Mouse (Mus musculus): Measurements from ENCODE around the gene Ilvbl. TPM values are rescaled to one million over a fixed set of nuclear protein-coding genes. Genes with fewer than 3 reads are reported as not detected.
"Not testable (repeated sequence)": the region's sequence is repeated elsewhere in the genome, so short reads cannot be mapped to it uniquely, and the experiment has no call there.

Gene Ilvbl
- total RNA-seq (2021), result 10 to 100 TPM; 19.2 to 21.9 TPM

DNA sequence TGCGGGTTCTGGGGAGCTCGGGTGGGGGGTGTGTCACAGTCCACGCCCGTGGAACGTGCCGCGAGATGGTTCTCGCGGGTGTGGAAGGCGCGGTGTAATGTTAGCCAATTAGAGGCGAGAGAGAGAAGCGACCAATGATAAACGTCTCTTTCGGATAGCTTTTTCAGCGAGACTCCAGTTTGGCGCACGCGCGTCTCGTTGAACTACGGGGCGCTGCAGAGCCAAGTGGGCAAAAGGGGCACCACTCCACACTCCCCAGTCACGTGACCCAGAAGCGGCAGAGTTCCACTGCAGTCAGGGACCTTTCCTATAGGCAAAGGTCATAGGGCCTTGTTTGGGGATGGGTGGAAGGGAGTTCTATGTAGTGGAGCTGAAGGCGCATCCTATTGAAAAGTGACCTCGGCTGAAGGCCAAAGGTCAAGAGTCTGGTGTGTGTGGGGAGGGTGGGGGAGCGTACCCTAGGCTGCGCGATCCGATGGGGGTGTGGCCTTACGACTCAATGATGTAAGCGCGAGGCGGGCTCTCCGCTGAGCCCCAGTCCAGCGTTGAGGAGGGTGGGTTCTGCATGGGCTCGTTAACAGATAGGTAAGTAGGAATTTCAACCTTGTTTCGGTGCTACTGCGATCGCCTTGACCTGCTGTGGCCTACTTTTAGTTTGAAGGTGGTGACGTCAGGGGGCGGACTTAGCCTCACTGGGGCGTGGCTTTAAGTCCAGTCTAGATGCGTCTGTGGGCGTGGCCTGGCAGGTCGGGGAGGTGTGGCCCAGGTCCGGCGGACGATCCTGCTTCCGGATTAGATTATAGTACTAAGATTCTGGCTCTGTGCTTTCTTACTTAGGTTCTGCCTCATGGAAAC lies at the start of gene Ilvbl:
Gene Ilvbl (plus strand): TSS at position 97 of the 855 bp plus-strand sequence.
- peak; percentile 90 to 96 for DNase-seq (ENCODE audit: extremely low spot score in 1 of 2, low spot score in 2 of 2)
- intact Hi-C loops (cut with DNase I), result no loop called here

DNA sequence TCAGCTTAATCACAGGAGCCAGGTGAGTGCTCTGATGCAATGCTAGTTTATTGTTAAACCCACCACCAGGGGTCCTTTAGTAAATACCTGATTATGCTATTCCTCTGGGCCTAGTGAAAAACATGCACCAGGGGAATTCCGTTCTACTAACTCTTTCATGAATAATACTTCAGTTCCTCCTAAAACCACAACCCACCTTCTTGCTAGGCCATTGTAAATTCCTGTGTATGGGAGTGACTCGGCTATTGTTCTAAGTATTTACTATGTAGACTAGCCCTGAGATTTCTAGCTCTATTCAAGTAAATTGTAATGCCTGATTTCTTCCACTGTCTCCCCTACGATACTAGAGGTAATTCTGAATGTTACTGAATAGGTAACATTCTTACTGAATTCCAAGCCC lies 49.1 kb upstream of the Ilvbl start:
- DNase-seq (ENCODE audit: extremely low spot score in 1 of 2, low spot score in 2 of 2); intact Hi-C loops (cut with DNase I): not testable (repeated sequence)

DNA sequence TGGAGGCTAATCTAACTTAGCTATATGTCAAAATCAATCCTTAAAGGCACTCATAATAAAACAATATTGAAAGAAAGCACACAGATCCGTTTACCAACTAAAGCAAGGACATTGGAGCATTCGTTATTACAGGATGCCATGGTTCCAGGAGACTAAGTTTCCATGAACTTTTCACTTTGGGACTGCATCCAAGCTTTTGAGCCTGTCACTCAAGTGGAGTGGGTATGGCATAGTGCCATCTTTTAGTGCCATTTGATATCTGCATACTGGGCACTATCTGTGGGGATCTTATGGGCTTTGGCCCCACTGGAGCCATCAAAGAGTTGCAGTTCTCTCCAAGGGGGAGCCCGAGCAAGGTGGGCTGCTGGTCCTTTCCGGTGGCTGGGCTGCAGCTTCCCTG lies 48.6 kb upstream of the Ilvbl start:
- intact Hi-C loops (cut with DNase I), result no loop called here
- no peak for DNase-seq (ENCODE audit: extremely low spot score in 1 of 2, low spot score in 2 of 2)

DNA sequence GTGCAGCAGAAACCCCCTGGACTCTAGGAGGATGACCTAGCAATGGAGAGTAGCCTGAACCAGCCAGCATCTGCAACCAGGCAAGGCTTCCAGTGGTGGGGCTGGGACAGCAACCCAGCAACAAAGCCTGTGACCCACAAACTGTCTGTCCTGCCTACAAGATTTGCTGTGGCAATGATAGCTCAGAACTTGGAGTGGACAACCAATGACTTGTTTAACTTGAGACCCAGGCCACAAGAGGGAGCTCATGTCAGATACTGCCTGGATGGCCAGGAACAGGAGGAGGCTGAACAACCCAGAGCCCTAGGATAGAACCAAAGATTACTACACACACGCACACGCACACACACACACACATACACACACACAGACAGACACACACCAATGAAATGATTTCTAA lies 33.2 kb upstream of the Ilvbl start:
- DNase-seq (ENCODE audit: extremely low spot score in 1 of 2, low spot score in 2 of 2), result peak in 1 of 2 experiments; percentile 35
- intact Hi-C loops (cut with DNase I), result loop anchor here (10.0 kb wide), 1 partner anchor 64 kb away; no protein-coding TSS in a partner anchor

DNA sequence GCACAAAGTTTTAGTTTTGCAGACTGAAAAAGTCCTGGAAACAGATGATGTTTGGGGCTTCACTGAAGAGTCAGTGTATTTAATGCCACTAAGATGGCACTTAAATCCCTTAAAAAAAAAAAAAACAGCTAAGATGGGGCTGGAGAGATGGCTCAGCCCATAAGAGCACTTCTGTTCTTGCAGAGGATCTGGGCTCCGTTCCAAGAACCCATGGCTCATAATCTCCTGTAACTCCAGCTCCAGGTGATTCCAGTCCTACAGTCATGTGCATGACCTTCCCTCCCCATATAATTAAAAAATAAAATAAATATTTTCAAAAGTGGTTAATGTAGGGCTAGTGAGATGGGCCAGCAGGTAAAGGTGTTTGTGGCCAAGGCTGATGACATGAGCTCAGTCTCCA lies 9.1 kb upstream of the Ilvbl start:
- intact Hi-C loops (cut with DNase I), result no loop called here
- DNase-seq (ENCODE audit: extremely low spot score in 1 of 2, low spot score in 2 of 2), result no peak

DNA sequence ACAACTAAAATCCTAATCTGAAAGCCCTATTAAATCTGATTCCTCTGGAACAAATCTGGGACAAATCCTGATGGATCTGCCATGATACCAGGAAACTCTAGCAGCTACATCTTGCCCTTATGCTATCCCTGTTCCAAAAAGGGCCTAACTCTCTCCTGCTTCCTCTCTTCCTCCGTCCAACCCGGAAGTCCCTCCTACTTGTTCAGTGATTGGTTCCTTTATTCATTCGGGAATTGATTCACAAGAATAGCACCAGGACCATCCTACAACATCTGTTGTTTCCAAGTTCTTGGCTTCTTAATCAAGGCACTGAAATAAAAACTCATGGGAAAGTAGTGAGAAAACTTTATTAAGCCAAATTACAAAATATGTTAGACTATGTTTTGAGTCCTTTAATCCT lies 5.0 kb upstream of the Ilvbl start:
- intact Hi-C loops (cut with DNase I), result no loop called here
- no peak for DNase-seq (ENCODE audit: extremely low spot score in 1 of 2, low spot score in 2 of 2)

DNA sequence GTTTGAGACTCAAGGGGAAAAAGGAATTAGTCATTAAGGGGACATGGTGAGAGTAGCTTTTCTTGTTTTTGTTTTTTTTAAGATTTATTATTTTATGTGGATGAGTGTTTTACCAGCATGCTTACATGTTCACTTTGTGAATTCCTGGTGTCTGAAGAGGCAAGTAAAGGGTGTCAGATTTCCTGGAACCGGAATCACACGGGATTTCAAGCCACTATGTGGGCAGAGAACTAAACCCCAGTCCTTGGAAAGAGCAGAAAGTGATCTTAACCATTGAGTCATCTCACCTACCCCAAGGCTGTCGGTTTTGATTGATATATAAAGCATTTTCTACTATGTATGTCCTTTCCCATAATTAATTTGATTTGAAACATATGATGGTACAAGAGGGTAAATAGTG lies 4.5 kb upstream of the Ilvbl start:
- DNase-seq (ENCODE audit: extremely low spot score in 1 of 2, low spot score in 2 of 2), result no peak
- intact Hi-C loops (cut with DNase I), result no loop called here

DNA sequence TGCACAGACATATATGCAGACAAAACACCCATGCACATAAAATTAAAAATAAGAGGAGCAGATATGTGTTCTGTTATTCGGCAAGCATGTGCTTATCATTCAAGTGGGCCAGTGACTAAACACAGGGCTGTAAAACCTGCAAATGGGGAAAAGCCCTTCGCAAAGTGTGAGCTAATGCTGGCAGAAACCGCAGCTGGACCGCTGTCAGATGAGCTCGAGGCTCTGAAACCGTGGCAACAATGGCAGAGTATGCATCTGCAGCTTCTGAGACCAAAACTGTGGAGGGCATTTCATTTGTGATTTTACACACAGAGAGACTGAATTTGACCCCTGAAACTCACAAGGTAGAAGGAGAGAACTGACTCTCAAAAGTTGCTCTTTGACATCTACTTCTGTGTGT lies 3.7 kb upstream of the Ilvbl start:
- no peak for DNase-seq (ENCODE audit: extremely low spot score in 1 of 2, low spot score in 2 of 2)
- intact Hi-C loops (cut with DNase I), result no loop called here

DNA sequence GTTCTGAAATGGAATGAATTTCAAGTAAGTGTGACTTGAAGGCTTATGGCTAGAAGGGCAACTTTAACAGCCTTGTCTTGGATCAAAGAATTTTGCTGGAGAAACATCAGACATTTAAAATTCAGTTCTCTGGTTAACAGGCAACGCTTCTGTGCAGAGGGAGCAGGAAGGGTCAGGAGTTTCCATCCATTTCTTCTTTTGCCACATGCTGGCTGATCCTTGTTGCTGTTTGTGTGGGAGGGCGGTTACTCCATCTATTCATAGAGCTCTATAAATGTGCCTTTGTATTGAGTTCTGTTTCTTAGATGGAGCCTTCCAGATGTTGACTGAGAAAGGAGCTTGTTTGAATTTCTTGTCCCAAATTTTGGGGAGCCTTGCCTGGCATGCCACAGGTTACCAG lies 3.2 kb upstream of the Ilvbl start:
- no peak for DNase-seq (ENCODE audit: extremely low spot score in 1 of 2, low spot score in 2 of 2)
- intact Hi-C loops (cut with DNase I), result no loop called here

DNA sequence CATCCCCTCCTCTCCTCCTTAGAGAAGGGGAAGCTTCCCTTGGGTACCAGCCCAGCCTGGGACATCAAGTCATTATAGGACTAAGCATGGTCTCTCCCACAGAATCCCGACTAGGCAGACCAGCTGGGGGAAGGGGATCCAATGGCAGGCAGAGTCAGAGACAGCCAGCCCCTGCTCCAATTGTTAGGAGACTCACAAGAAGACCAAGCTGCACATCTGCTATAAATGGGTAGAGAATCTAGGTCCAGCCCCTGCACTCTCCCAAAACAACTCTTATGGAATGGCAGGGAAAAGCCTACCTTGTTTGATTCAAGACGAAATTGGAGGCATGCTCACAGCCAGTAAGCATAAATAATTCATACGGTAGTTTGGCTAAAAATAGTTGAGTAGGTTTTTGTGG lies 920 bp upstream of the Ilvbl start:
- intact Hi-C loops (cut with DNase I), result no loop called here
- no peak for DNase-seq (ENCODE audit: extremely low spot score in 1 of 2, low spot score in 2 of 2)

DNA sequence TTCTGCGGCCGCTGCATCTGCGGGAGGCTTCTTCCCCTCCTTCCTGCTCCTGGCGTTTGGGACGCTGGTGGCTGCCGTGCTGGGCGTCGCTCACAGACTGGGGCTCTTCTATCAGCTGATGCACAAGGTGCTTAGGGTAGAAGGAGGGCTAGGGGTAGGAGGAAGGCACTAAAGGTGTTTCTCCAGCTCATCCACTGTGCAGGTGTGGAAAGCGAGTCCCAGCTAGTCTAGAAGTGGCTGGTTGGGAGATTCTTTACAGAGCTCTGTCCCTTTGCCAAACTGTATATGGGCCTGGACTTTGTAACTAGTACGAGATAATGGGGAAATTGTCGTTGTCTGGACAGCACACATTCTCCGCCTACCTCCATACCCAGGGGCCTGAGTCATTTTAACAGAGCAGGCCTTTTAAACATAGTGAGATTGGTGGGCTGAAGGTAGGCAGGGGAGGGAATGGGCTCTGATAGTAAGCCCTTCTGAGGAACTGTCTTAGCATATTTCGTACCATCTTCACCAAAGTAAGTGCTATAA lies 1.0 kb downstream of the Ilvbl start:
- intact Hi-C loops (cut with DNase I), result no loop called here
- DNase-seq (ENCODE audit: extremely low spot score in 1 of 2, low spot score in 2 of 2), result no peak

DNA sequence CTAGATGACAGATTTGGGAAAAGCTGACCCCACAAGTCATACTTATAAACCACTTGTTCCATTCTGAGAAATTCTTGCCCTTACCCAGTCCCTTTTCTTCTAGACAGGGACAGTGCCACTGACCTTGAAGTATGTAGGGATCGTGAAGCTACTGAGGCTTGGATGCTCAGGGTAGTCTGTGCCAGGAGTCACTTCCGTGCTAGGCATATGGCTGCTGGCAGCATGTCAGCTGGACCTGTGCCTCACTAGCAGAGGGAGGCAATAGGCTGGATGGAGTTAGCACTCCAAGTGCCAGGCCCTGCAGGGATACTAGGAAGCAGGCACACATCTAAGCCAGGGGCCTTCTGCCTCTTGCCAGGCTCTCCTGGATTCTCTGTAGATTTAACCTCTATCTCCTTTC lies 1.5 kb downstream of the Ilvbl start:
- peak in 1 of 2 experiments; percentile 63 for DNase-seq (ENCODE audit: extremely low spot score in 1 of 2, low spot score in 2 of 2)
- intact Hi-C loops (cut with DNase I), result no loop called here

DNA sequence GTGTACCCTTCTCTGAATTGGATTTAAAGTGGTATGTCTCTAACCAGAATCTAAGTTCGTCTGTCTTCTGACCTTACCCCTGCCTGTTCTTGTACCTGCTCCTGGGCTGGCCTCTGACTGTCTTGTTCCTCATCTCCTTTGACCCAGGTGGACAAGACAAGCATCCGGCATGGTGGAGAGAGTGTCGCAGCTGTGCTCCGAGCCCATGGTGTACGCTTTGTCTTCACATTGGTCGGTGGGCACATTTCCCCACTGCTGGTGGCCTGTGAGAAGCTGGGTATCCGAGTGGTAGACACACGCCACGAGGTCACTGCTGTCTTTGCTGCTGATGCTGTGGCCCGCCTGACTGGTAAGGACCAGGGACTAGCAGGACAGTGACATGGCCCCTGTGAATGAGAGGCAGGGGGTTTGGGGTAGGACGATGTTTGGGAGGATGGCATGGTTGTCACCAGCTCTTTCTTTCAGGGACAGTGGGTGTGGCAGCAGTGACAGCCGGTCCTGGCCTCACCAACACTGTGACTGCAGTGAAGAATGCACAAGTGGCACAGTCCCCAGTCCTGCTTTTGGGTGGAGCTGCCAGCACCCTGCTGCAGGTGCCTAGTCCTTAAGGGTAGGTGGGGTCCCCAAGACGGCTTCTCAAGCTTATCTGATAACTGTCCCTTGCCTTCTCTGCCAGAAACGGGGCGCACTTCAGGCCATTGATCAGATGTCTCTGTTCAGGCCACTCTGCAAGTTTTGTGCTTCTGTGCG lies 2.5 kb downstream of the Ilvbl start:
- DNase-seq (ENCODE audit: extremely low spot score in 1 of 2, low spot score in 2 of 2), result no peak
- intact Hi-C loops (cut with DNase I), result no loop called here

DNA sequence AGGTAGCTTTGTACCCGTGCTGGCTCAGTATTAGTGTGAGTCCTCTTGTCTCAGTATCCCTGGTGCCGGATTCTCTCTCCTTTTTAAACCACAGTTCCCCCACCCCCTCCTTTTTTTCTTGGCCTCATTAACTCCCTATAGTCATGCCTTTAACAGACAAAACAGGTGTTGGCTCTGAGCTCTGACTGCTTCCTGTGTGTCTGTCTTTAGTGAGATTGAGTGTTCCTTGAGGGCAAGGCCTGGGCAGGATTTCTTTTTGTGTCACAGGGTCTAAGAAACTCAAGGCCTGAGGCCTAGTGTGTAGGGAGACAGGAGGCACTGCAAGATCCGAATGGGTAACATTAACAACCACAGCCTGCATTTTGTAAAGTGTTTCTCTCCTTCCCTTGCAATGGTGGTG lies 4.1 kb downstream of the Ilvbl start:
- intact Hi-C loops (cut with DNase I), result no loop called here
- no peak for DNase-seq (ENCODE audit: extremely low spot score in 1 of 2, low spot score in 2 of 2)

DNA sequence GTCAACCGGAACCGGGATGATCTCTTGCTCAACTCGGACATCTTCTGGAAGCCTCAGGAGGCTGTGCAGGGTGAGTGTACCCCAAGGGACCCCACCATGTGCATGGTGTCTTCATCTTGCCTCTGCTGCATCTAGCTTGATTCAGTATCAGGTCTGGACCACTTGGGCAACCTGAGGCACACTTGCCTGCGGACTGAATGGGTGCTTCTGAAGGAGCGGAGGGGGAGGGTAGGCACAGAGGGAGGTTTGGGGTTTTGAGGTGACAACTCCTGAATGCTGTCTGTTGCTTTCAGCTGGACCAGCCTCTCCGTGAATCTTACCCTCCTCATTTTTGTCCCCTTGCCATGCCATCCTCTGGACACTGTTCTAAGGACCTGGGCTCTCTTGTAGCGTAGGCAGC lies 7.0 kb downstream of the Ilvbl start:
- intact Hi-C loops (cut with DNase I), result no loop called here
- no peak for DNase-seq (ENCODE audit: extremely low spot score in 1 of 2, low spot score in 2 of 2)

DNA sequence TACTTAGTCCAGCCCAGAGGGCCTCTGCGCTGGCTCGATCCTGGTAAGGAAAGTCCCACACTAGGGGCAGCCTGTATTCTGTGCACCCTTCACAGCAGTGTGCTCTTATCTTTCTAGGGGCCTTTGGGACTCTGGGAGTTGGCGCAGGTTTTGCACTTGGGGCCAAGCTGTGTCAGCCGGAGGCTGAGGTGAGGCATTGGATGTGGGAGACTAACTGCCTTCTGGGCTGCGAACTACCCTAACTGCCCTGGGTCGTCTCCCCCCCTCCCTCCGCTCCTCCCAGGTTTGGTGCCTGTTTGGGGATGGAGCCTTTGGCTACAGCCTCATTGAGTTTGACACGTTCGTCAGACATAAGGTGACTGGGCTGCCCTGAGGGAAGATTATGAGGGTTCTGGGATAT lies 9.2 kb downstream of the Ilvbl start:
- no peak for DNase-seq (ENCODE audit: extremely low spot score in 1 of 2, low spot score in 2 of 2)
- intact Hi-C loops (cut with DNase I), result no loop called here

DNA sequence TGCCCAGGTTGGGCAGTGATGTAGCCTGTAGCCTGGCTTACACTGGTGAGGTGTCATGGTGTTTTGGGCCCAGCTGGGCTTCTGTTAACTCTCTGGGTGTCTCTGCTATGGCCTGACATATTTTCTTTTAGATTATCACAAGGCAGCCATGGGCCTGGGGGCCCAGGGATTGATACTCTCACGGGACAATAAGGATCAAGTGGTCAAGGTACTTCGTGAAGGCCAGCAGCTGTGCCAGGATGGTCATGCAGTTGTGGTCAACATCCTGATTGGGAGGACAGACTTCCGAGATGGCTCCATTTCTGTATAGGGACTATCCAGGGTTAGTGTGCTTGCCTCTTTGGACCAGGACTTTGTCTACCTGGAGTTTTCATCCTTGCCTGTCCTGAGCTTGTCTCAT lies 9.8 kb downstream of the Ilvbl start:
- intact Hi-C loops (cut with DNase I), result no loop called here
- no peak for DNase-seq (ENCODE audit: extremely low spot score in 1 of 2, low spot score in 2 of 2)

DNA sequence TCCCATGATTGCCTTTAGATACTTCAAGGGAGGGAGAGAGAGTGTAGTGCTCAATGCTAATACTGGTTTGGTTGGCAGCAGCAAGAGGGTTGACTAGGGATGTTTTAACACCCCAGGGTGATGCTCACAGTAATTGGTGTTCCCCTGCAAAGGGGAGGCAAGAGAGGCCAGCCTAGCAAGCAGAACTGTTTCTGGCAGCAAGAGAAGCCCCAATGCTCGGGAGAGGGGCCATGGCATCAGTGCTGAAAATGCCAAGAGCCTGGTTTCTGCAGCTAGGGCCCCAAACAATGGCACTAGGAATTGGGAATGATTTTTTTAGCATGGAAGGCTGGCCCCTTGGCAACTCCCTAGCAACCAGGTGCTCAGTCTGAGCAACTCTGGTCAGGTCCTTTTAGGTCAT lies 10.8 kb downstream of the Ilvbl start:
- no peak for DNase-seq (ENCODE audit: extremely low spot score in 1 of 2, low spot score in 2 of 2)
- intact Hi-C loops (cut with DNase I), result no loop called here

DNA sequence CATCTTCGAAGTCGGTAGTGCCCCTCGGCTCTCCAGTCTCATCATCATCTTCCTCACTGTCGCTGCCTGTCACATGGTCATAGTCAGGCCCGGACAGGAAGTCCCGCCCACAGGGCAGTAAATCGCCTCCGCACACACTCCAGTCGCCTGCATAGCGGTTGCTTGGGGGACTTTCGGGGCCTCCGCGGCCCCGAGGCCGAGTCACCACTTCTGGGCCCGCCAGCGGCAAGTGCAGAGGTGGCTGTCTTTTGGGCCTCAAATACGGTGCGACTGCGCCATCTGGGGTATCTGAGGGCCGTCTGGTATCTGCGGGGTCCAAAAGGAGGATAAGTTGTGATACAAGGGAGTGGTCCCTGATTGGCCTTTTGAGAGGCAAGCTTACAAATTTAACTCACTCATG lies 11.5 kb downstream of the Ilvbl start:
- intact Hi-C loops (cut with DNase I), result no loop called here
- no peak for DNase-seq (ENCODE audit: extremely low spot score in 1 of 2, low spot score in 2 of 2)

DNA sequence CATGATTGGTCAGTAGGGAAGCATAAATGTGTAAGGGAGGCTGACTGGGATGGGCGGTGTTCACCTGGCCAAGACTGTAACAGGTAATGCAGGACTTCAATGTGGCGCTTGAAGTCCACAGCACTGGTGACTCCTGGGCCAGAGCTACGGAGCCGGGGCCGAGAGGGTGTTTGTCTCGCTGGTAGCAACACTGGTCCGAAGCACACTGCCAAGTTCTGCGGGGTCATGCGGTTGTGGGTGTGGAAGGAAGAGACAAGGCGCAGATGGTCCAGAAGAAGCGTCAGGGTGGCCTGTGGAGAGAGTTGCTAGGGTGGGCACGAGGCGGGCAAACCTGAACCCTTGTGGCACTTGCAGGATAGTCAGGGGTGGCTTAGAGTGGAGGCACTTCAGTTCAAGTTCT lies 11.9 kb downstream of the Ilvbl start:
- no peak for DNase-seq (ENCODE audit: extremely low spot score in 1 of 2, low spot score in 2 of 2)
- intact Hi-C loops (cut with DNase I), result no loop called here

Data from left cerebral cortex, postnatal 10 days (tissue).